Mouse (Mus musculus) thymus, postnatal 10 days (tissue): ENCODE measurements around the gene Elf4.
"Not testable (repeated sequence)": the region's sequence is repeated elsewhere in the genome, so short reads cannot be mapped to it uniquely, and the experiment has no call there.

ENCODE experiments used
- DNase-seq, 2 experiments: peaks; one replicate each; pipeline ENCODE4 v3.0.0; 2021; ENCODE audit warnings: low spot score in 2 of 2

Gene Elf4

DNA sequence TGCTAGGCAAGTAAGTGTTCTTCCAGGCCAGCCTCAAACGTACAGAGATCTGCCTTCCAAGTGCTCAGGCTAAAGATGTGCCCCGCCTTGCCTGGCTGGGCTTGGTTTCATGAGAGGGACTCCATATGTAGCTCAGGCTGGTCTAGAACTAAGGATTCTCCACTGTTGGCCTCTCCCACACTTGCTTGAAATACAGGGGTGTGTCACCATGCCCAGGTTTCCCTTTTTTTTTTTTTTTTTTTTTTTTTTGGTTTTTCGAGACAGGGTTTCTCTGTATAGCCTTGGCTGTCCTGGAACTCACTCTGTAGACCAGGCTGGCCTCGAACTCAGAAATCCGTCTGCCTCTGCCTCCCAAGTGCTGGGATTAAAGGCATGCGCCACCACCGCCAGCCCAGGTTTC, 26.9 kb downstream of the Elf4 start:
- not testable (repeated sequence) for DNase-seq

DNA sequence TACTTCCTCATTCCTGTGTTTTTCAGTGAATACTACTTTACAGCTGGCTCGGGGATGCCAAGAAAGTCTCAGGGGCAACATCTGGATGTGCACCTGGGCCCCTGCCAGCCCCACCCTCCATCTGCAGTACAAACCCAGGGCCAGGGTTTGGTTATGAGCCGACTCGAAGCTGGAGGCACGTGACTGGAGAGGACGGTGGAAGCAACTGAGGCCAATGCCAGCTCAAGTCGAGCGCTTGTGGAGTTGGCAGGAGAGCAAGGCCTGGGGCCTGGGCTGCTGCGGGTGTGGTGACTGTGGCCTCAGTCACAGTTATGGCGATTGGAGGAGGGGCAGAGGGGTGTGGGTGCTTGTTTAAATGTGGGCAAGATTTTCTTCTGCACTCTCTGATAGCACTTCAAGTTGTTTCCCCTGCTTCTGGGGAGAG, 27.4 kb downstream of the Elf4 start:
- DNase-seq: peak; percentile 48 to 60

DNA sequence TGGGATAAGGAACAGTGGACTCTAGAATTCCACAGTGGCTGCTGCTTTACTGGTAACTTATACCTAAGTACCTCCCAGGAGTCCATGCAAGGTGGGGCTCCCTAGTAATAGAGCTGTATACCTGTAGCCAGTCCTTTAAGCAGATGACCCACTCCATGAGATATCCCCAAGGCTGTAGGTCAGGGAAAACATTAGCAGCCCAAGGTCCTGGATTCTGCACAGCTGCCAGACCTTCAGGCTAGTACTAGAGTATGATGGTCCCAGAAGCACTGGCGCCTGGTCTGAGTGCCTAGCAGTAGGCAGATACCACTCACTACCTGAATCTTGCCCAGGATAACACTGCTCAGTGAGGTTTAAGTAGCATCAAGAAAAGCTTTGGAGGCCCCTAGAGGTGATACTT, 28.7 kb downstream of the Elf4 start:
- no peak for DNase-seq

DNA sequence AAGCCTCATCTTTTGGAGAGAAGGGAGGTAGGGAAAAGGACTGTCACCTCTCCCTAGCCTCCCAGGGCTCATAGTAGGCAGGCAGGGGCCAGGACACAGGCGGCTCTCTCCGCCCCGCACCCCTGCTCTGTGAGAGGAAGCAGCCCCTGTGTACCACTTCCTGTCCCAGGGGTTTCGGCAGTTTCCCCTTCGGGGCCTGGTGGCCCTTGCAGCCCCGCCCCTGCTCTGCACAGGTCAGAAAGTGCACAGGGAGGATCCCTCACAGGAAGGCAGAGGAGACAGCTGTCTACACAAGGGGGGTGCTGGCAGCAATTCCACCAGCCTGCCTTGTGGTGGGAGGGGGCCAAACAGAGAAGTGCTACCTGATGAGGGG, 29.4 kb downstream of the Elf4 start:
- peak; percentile 84 to 90 for DNase-seq

DNA sequence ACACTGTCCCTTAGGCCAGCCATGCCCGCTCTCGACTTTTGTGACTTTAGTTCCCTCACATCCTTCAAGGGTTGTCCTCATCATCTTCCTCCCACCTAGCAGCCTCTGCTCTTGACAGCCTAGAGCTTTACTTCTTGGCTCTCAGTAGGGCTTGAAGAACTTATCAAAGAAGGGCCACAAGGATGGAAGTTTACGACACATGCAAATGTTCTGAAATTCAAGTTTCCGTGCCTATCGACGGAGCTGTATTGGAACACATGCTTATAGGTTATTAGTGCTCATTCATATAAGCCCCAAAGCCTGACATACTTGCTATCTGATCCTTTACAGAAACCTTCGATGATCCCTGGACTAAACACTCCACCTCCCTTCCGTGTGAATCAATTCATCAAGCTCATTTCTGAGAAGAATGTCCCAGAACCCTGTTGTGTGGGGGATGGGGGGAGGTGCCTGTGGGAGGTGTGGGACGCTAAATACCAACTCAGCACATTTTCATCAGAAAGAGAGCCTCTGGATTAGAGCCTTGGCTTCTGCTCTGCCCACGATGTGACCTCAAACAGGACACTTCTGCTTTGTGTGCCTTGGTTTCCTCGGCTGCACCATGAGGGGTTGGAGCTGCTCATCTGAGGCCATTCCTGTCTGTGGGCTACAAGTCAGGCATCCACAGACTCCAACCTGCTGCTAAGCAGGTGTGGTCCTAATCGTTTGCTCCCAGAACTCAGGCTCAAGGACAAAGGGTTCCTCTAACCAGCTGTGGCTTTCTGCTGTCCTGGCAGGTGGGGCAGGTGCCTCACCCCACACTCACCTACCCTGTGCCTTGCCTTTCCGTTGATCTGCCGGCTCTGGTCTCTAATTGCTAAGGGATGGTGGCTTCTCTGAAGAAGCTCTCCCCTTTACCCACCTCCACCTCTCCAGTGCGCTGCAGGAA, 30.1 kb downstream of the Elf4 start:
- no peak for DNase-seq

DNA sequence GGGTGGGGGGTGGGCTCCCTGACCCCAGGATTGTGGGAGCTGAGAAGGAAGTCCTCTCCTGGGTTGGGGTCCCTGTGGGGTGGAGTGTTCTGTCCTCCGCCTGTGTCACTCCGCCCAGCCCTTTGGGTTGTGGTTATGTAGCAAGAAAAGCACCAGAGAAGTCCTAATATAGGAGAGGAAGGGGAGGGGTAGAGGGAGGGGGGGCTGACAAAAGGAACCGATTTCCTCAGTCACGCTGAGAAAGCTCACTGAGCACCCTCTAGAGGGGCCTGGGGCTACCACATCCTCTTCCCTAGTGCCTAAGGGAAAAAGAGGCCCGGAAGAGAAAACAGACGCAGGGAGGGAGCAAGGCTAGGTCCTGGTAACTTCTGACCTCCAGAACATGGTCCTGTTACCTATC, 33.4 kb downstream of the Elf4 start:
- DNase-seq: peak; percentile 57 to 58

DNA sequence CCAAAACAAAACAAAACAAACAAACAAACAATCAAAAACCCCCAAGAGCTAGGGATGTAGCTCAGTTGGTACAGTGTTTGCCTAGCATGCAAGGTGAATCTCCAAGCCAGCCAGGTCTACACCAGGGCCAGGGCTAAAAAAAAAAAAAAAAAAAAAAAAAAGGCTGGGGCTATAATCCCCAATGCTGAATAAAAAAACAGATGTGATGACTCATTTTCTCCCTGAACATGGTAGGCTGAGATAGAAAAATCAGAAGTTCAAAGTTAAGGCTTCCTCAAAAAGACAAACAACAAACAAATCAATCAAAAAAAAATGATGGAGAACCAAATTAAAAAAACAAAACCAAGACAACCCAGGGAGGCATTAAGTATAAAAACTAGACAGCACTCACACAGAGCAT, 33.8 kb downstream of the Elf4 start:
- no peak for DNase-seq

DNA sequence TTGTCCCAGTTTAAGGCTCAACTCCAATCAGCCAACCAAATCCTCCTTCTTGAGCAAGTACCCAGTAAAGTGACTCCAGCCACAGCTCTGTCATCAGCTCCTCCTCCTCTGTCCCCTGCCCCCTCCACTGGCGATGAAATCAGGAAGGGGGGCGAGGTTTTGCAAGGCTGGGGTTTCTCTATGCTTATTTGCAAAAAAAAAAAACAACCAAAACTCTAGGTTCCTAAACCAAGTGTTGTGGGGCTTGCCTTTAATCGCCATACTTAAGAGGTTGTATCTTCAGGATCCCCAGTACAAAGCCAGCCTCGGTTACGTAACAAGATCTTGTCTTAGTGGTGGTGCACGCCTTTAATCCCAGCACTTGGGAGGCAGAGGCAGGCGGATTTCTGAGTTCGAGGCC, 34.3 kb downstream of the Elf4 start:
- DNase-seq: no peak

DNA sequence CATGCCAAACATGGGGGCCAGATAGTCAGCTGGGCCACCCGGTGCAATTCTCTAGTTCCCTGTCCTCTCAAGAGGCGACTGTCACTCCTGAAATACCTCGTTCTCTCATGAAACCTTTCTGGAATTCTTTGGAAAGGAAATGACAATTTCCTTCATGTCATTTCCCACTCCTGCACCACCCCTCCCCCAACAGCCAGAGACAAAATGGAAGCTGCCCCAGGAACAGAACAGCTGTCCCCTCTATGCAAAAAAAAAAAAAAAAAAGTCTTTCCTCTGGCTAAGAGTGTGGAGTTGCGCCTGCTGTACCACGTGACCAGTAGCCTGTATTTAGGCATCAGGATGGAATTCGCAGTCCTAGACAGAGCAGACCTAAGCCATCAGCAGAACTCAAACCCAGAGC, 34.7 kb downstream of the Elf4 start:
- no peak for DNase-seq

DNA sequence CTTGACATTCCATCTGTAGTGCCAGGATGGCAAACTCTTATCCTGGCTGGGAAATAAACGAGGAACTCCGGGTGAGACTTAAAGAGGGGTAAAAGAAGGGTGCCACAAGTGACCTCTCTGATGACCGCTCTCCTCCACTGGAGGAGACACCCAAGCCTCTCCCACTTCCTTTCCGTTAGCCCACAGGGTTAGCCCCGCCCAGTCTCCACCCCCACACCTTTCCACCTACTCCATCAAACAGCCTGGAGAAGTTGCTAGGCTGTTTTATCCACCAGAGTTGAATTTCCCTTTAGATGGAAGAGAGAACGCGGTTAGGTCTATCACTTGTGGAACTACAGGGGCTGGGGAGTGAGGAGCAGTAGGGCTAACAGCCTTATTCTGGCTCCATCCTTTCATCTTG, 37.7 kb downstream of the Elf4 start:
- DNase-seq: peak; percentile 65 to 74

DNA sequence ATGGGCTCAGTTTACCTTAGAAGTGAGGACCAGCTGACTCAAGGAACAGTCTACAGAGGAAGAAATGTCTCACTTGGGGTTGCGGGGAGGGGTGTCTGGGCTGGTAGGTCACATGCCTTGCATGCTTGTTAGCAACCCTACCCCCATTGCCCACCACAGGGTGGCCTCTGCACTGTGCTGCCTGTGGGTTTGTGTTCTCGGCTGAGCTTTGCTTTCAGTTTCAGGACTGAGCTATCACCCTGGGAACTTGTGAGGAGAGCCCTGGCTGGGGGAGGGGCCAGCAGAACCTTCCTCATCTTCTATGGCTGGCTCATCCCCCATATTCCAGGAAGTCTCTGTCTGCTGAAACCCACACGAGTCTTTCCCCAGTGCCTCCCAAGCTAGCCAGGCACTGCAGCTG, 38.3 kb downstream of the Elf4 start:
- peak; percentile 61 to 73 for DNase-seq

DNA sequence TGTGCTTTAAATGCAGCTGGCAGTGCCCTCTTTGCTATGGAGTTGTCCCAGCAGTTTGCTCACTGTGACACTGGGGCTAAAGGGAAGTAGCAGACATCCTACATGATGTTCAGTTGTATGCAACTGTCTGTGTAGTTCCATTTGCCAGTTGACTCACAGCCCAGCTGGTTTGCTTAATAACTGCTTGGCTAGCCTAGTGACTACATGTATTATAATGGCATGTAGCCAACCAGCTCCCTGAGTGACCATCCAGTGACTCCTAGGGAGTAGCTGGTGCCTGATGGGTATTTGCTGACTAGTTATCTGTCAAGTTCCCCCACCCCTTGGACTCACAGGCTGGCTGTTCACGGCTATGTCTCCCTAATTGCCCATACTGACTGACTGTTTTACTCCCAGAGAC, 39.3 kb downstream of the Elf4 start:
- DNase-seq: no peak

DNA sequence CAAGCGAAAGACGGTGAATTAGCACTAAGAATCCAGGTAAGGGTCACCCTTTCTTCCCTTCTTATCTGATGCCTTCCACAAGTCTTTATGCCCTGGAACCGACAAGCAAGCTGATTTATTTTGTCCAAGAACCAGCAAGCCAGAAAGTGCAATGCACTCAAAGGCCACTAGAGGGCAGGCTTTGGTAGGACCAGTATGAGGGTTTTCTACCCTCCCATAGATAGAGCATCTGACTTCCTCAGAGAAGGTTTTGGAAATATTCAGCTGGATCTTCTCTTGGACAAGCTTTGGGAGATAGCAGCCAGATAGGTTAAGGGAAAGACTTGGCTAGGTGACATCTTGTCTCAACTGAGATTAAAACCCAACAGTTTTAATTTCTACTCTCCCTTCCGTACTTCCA, 39.9 kb downstream of the Elf4 start:
- peak; percentile 62 to 75 for DNase-seq

DNA sequence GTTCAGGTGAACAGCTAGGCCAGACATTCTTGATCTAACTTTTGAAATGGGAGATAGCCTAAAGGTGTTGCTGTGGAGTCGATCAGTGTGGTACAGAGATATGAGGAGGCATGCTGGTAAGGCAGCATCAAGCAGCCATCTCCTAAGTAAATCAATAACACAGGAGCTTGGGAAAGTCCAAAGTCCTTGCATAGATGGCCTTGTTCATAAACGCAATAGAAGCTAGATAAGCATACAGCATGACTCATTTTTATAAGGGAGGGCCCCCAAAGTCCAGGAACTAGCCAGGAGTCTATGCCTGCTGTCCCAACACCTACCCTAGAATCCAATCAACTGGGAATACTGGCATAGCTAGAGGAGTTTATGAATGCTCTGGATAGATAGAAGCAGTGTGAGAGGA, 44.5 kb downstream of the Elf4 start:
- no peak for DNase-seq

DNA sequence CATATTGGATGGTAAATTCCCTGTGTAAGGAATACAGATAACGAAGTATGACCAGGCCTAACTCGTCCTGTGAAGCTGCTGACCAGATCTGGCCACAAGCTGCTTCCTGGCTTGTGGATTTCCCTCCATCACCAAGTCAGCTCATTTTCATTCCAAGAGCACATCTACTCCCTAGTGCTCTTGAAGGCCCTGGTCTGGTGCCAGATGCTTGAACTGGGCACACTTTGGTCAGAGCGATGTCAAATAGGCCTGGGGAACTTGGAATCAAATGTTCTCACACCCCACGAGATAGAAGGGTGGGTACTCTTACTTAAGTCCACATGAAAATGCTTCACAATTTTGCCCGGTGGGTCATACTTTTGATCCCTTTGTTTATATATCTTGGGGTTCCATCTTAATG, 48.6 kb downstream of the Elf4 start:
- no peak for DNase-seq

DNA sequence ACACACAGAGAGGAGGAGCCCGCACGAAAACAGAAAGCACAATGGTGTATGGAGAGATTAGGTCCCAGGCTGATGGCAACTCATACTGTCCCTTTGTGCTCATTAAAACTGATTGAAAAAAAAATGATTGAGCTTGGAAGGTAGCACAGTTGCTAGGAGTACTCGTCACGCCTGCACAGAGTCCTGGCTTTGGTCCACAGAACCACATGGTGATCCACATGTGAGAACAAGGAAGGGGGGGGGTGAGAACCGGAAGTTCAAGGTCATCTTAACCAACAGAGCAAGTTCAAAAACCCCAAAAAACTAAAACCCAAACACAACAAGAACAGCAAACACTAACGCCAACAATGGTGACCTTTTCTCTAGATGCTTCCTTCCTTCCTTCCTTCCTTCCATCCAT, 50.3 kb downstream of the Elf4 start:
- DNase-seq: no peak

DNA sequence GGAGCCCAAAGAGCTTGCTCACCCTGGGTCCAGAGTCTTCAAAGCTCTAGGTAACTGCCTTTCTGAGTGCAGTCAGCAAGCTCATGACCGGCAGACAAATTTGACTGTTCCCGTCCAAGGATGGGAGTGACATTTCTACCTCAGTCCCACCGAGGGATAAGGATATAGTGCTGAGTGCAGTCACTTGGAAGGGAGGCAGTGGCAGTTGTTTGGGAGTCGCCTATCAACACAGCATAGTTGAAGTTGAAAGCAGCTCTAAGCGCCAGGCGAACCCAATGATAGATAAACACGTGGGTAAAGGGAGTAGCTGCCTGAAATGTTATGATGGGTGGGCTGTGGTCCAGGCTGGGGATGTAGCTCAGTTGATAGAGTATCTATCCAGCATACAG, 52.5 kb downstream of the Elf4 start:
- DNase-seq: no peak

DNA sequence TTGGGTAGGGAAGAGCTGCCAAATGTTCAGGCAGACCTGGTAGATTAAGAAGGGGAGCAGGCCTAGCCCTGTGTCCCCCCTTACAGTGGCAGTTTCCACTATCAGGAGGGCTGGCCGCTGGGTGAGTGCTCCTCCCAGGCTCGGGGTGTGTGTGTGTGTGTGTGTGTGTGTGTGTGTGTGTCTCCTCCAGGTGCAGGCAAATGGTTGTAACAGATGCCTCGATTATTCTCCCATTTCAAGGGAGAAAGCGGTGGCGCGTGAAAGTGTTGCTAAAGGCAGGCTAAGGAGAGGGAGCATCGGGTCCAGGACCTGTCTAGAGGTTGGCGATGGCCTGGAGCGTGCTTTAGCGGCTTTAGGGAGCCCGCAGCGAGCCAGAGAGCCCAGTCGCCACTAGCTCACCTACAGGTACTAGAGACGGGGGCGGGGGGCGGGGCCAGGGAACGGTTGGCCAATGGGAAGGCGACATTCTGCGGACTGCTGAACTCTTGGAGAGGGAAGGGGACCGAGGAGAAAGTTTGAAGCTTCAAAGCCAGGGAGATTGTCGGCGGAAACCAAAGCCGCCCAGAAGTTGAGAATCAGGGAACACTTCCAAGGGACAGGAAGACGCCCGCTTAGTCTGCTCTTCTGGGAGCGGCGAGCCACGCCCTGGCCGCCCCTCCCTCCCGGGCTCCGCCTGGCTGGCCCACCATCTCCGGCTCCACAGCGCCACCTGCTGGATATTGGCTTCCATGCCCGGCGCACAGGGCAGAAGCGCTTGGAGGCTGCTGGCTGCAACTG, 53.1 kb downstream of the Elf4 start:
- peak; percentile 73 to 90 for DNase-seq

DNA sequence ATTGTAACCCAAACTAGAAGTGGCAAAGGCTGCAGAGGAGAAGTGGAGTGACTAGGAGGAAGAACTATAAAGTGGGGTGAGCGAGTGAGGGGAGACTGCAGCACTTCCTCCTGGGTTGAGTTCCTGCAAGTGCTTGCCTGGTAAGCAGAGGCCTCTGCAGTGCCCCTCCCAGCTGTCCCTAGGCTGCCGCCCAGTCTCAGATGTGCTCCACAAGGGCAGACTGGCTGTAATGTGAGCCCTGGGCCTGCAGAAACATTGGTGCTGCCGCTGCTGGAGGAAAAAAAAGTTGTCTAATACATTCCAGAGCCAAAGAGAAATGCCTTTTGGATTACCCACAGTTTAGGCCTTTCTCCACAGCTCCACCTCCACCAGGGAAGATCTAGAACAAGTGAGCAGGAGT, 57.8 kb downstream of the Elf4 start:
- no peak for DNase-seq

DNA sequence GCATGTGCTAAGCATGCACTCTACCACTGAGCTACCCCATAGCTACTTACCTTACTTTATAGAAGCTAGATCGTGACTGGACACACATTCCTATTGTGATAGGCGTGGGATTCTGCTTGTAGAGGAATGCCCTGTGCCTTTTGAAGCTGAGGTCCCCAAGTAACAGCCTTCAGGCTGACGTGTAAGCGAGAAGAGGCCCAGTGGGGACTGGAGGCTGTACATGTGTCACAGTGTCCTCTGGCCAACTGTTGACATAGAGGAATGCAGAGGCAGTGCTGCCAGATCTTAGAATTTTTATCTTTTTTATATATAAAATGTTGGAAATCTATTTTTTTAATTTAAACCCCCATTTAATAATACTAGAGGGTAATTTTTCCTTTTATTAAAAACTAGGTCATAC, 62.9 kb downstream of the Elf4 start:
- DNase-seq: no peak

DNA sequence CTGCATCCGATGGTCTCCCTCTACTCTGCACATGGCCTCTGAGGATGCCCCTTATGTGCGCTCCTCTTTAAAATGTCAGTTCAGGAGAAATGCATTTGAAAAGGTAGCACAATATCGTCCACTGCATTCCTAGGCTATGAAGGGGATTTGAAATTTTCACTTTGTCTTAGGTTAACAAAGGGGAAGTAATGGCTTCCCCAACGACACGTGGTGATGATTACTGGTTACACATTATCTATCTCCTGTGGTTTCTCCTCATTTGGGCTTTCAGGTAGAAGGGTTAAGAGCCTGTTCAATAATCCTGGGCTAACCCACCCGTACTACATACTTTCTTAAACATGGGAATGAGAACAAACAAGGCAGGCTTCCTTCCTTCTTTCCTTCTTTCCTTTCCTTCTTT, 73.6 kb downstream of the Elf4 start:
- no peak for DNase-seq

DNA sequence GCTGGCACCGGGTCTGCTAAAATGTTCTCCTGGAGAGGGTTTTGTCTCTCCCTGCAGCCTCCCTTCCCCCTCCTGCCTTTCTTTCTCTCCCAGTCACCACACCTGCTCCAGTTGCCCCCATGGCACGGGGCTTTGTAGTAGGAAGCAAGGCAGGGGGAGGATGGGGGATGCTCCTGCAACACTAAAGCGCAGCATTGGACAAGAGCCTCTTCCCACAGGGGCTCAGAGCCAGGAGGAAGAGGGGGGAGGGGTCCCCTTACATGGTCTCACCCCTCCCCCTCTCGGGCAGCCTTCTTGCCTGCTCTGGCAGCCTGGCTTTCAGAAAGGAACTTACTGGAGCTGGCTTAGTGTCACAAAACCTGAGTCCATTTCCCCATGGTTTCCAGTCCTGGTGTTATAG, 77.0 kb downstream of the Elf4 start:
- no peak for DNase-seq

DNA sequence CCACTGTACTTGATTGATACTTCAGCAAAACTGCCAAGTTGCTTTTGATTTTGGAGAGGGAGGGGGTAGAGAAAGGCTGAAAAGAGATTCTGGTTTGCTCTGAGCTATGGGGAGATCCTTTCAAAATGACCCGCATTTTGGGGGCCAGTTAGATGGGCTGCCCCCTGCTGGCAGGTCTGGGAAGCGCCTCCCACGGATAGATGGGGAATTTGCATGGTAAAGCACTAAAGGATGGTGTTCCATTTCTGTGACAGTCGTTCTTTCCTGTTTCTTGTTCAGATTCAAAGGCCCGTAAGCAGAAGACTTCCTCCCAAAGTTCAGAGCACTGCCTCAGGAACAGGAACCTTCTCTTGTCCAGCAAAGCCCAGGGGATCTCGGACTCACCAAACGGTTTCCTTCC, 79.3 kb downstream of the Elf4 start:
- peak; percentile 24 to 58 for DNase-seq
